Mouse (Mus musculus): ENCODE measurements around the gene Txnrd2.

Gene Txnrd2

DNA sequence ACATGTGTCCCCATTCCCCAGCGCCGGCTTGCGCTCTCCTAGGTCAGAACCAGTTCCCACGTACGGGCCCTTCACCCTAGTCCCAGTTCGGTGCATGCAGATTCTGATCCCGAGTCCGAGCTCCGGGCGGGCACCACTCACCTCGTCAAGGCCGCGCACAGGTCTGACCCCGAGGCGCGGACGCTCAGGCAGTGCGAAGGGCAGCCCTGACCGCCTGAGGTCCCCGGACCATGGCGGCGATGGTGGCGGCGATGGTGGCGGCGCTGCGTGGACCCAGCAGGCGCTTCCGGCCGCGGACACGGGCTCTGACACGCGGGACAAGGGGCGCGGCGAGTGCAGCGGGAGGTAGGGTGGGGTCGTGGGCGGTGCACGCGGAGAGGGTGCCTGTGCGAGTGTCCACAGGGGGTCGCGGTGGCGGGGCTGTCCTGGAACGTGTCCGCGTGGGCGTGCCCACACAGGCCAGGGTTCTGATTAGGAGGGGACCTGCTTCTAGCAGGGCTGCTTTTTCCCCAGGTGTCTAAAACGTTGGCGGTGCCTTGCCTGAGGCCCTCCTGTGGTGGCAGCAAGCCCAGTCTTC lies at the start of gene Txnrd2:
Gene Txnrd2, plus strand, starts transcription at position 170 of the 577 bp plus-strand sequence.
- peak; percentile 79 to 82 for DNase-seq (ENCODE audit: low spot score in 2 of 2)

DNA sequence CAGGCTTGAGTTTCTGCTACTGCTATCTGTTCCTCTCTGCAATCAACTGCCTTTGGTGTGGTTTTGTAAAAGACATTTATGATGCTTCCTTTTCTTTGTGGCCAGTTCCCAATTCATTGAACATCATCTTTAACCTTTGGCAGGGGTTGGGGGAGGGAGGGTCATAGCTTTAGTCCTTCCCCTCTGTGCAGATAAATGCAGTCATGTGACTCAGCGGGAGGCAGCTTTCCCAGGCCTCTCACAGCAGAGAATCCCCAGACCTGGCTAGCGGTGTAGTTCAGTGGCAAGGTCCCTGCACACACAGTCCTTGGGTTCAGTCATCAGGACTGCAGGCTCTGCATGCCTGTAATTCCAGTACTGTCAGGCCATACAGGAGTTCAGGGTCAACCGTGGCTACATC lies 49.0 kb upstream of the Txnrd2 start:
- DNase-seq (ENCODE audit: low spot score in 2 of 2) = no peak

- DNase-seq (ENCODE audit: low spot score in 2 of 2) = no peak
Measured at GRCm38 (mm10) chr16:18378489-18378888, 47.7 kb upstream of the Txnrd2 start.

DNA sequence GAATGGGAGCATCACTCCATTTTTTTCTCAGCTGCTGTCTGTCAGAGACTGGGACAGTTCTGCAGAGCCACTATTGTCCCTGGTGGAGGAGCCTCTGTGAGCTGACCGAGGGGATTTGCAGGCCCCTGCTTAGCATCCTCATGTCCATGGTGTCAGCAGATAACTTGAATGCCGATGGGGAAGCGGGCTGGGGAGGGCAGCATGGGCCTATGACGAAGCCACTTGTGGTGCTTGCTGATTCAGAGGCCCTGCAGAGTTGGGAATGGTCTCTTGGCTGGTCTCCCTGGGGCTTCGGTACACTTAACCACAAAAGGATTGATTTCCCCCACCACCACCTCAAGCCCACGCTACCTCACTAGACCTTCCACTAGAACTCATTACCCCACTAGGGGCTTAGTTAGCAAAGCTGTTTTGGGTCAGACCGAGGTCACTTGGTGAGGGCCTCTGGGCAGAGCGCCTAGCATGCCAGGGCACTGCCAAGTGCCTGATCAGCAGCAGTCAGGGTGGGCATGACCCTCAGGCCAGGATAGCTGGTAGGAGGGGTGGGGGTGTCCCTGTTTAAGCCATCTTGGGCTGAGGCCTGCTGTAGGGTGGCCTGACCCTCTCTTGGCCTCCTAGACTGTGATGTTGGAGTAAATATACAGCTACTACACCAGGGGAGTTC lies 46.7 kb upstream of the Txnrd2 start:
- DNase-seq (ENCODE audit: low spot score in 2 of 2) = no peak

DNA sequence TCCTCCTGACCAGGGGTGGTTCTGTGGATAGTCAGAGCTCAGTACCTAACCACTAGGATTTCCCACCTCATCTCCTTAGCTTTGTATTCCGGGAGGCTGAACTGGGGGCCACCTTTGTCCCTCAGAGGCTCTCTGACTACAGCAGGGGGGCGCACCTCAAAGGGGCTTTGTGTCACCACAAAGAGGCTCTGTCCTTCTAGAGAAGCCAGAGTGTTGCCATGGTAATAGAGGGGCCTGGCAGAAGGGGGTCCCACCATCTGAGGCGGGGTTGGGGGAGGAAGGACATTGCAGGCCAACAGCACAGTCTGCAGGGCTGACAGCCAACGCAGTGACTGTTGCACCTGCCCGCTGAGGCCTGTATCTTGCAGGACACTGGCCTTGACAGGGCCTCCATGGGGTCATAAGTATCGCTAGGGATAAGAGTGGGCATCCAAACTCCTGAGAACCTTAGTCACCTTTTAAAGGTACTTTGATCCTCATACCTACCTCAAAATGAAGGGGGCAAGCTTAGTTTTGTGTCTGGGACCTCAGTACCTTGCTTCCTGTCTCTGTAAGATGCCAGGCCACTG lies 45.6 kb upstream of the Txnrd2 start:
- DNase-seq (ENCODE audit: low spot score in 2 of 2) = no peak

GRCm38 (mm10) chr16:18381621-18382258 lies 44.4 kb upstream of the Txnrd2 start:
- no peak for DNase-seq (ENCODE audit: low spot score in 2 of 2)

- peak in 1 of 2 experiments; percentile 65 for DNase-seq (ENCODE audit: low spot score in 2 of 2)
Measured at GRCm38 (mm10) chr16:18383045-18383726, 43.0 kb upstream of the Txnrd2 start.

GRCm38 (mm10) chr16:18383756-18384155 lies 42.4 kb upstream of the Txnrd2 start:
- DNase-seq (ENCODE audit: low spot score in 2 of 2) = no peak

DNA sequence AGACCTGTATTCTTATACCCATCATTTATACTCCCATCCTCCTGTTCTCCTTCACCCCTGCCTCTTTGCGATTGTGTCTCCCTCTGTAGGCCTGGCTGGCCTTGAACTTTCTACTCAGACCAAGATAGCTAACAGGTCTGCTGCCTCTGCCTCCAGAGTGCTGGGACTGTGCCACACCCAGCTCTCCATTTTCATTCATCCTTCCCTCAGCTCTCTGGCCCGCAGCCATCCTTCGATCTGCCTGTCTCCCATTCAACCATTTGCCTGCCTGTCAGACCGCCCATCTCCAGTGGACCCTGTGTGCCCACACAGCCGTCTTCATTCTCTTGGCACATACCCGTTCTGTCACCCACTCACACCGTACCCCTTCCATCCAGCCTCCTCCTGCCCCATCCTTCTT lies 42.0 kb upstream of the Txnrd2 start:
- no peak for DNase-seq (ENCODE audit: low spot score in 2 of 2)

DNA sequence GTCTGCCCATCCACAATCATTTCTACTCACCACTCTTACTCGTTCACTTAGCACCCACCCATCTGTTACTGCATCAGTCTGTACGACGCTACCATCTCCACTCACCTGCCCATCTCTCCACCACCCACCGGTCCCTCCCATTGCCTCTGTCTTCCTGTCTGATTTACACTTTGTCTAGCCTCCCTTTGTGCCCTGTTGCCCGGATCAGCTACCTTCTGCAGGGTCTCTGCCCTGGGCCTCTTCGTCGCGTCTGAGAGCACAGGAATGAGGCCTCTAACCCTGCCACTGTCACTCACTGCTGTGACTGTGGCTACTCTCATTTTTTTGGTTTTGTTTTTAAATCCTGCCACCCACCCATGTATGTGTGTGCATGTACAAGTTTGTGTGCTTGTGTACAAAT lies 41.5 kb upstream of the Txnrd2 start:
- DNase-seq (ENCODE audit: low spot score in 2 of 2) = no peak

DNA sequence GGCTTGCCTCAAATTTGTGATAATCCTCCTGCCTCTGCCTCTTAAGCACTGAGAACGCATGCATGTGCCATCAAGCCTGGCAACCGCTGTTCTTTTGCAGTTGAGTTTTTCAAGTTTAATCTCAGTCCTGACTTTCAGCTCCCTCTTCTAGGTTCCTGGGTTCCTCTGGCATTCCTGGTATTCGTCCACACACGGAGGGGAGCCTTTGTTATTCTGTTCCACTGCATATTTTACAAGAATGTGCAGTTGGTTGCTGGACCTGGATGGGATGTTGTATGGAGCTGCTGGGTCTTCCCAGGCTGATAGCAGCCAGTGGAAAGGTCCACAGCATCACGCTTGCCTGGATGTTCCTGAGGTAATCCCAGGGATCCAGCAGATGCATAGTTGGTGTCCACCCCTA lies 40.8 kb upstream of the Txnrd2 start:
- DNase-seq (ENCODE audit: low spot score in 2 of 2) = no peak

DNA sequence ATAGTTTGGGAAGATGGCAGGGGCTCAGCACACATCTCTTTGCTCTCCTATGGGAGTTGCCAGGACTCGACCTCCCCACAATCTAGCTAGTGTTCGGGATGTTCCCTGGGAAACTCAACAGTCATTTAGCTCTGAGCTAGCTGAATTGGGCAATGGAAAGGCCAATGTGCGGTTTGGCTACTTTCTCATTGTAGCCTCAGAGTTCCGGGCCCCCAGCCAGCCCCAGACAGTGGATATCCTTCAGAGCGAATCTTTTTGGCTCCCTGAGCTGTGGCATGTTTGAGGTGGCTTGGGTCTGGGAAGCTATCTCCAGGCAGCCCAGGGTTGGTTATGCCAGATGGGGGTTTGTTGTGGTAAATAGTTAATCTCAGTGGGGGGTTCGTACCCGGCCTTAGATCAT lies 39.7 kb upstream of the Txnrd2 start:
- no peak for DNase-seq (ENCODE audit: low spot score in 2 of 2)

DNA sequence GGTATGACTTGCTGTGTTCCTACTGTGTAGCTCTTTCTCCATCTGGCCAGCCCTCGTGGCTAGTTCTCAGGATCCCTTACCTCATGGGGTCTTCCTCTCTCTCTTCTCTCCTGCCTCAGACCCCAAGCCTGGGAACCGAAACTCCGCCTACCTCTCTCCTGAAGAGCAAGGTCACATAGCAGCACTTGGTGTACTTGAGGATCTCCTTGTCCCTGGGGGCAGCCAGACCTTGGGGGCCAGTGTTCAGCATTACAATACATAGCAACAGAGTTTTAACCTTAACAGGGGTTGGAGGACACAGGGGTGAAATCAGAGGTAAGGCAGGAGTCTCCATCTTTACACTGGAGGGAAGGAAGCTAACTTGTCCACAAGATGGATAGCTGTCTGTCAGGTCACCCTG lies 39.2 kb upstream of the Txnrd2 start:
- no peak for DNase-seq (ENCODE audit: low spot score in 2 of 2)

DNA sequence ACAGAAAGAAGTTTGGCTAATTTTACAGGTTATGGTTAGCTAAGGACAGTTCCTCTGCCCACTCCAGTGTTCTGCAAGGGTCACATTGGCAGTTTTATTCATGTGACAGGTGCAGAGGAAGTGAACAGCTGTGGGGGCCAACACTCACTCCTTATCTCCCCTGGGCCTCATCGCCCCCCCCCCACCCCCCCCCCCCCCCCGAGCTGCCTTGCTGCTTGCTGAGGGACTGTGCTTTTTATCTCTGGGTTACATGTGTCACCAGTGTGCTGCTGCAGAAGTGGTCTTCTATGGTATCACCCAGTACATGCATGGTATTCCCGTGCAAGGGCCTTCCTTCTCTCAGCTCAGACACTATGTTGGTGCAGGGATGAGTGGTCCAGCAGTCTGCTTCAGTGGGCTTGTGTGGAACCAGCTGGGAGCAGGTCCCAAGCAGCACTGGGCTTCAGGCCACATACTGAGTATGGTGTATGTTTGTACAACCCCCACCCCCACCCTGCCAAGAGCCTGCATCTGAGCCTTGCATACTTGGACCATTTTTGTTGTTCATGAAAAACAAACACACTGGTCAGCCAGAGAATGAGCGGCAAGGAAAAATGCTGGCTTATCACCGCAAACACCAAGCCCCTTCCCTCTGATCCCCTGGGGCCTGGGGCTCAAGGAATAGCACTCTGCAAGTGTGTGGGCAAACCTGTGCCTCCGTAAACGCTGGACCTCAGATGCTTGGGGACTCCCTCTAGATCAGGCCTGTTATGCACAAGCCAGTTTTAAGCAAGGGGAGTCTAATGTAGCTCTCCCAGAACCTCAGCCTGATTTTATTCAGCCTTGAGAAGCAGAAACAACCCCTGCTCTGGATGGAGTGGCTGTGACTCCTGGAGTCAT lies 38.2 kb upstream of the Txnrd2 start:
- DNase-seq (ENCODE audit: low spot score in 2 of 2) = no peak

DNA sequence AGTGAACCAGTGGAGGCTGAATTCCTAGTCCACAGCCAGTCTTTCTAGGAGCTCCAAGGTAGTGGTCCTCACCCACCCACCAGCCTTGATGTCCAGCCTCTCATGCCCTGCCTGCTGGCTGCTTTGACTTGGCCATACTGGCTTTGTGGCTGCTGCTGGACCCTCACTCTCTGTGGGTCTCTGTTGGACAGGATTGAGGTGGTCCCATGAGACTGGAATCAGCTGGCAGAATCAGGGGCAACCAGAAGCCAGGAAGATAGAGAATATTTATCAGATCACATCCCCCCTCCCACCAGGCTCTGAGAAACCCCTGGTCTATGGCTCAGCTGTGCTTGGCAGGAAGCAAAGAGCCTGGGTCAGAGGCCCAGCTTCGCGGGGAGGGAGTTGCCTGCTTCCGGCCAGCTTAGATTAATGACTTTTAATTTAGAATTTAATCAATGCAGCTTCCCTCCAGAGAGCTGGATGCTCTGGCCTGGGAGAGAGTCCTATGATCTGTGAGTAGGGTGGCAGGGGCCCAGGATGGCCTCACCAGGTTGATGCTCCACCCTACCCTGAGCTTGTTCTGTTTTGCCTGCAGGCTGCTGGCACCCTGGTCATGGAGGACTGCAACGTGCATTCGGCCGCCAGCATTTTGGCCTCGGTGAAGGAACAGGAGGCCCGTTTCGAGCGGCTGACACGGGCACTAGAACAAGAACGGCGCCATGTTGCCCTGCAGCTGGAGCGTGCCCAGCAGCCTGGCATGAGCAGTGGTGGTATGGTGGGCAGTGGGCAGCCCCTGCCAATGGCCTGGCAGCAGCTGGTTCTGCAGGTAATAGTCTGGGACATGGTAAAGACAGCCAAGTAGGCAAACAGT lies 37.4 kb upstream of the Txnrd2 start:
- DNase-seq (ENCODE audit: low spot score in 2 of 2) = no peak

- no peak for DNase-seq (ENCODE audit: low spot score in 2 of 2)
Measured at GRCm38 (mm10) chr16:18390399-18390798, 35.8 kb upstream of the Txnrd2 start.

DNA sequence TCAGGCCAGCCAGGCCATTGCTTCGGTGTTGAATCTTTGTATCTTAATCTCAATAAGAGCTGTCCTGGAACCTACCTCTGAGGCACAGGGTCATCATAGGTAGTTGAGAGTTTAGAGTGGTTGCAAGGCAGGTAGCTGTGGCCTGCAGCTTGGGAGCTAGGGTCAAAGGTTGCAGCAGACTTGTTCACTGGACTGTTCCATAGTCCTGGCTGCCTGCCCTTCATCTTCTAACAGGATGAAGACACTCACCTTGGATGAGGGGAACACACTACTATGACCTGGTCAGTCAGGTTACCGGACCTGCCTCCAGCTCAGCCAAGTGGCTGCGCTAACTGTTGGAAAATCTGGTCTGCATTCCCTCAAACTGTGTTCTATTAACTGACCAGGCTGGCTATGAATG lies 35.1 kb upstream of the Txnrd2 start:
- no peak for DNase-seq (ENCODE audit: low spot score in 2 of 2)

DNA sequence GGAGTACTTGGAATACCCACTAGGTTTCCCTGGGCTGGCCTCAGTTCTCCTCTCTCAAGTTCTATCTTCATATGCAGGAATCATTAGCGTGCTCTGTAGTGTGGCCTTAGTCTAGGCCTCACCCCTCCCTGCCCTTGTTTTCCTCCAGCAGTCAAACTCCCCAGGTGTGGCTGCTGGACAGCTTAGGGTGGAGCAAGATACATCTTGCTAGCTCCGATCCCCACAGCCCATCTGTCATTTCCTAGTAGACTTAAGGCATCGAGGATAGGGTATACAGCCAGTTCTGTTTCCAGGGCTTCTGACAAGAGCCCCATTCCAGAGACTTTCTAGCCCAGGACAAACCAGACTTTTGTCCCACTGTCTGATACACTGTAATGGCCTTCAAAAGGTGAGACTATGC lies 34.5 kb upstream of the Txnrd2 start:
- no peak for DNase-seq (ENCODE audit: low spot score in 2 of 2)

DNA sequence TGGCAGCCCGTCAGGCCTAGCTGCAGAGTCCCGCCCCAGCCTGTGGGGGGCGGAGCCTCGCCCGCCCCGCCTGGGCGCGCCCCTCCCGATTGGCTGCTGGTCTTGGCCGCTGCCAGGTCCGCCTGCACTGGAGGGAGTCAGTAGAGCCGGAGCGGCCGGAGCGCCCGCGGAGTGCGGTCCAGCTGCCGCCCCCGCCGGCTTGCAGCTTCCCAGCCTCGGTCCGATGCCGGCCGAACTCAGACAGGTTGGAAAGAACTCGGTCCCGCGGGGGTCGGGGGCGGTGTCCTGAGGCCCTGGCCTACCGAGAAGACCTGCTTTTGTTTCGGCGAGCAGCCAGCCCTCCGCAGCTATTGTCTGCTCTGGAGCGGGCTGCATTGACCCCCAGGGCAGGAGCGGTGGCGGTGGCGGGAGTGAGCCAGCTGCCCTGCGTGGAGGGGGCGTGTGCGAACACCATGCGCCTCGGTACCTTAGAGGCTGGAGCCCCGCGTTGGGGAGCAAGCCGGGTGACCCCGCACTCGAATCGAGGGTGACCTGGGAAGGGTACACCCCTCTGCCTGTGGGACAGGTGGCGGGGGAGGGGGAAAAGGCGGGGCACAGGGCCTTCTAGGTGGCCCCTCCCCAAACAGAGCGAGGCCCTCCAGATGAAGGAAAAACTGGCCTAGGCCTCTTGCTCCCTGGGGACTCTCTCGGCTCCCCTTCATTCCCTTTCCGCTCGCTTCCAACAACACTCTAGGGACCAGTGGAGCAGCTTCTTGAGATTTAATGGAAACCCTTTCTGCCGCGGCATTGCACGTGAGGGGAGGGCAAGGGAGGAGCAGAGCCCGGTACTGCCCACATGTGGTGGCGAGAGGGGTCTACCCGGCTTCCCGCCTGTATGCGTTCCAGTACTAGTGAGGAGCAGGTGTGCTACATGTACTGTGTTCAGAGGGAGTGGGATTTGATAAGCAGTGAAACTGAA lies 33.4 kb upstream of the Txnrd2 start:
- peak; percentile 88 to 91 for DNase-seq (ENCODE audit: low spot score in 2 of 2)
